Mouse (Mus musculus): ENCODE measurements at regions not wholly inside any gene's neighbourhood (a gene's known extent, or its start where the extent isn't known, plus 50 kb on each side); places are given as distances from the start of the nearest gene placed in this dataset.
A peak's percentile ranks its signal among the peaks of the same experiment; 100 is the strongest.

GRCm38 (mm10) chr9:22979627-22980026 lies 243.2 kb upstream of the Bmper start:
- TF ChIP-seq POLR2A (IDR thresholded peaks at IDR 0.05; ENCODE audit: borderline replicate concordance, insufficient read depth, low read length), result no peak
- no peak for TF ChIP-seq CTCF (IDR thresholded peaks at IDR 0.05; ENCODE audit: borderline replicate concordance, insufficient read depth, low read depth, low read length)
- H3K27me3 ChIP-seq (ENCODE audit: control insufficient read depth, insufficient read depth, low read length), result no peaks in the 10 kb centered on the region
- no peak overlapping the region for H3K4me3 ChIP-seq (replicated peaks; ENCODE audit: insufficient read depth, low read depth, low read length)
- H3K4me1 ChIP-seq (ENCODE audit: control insufficient read depth, insufficient read depth, low read length), result no peaks in the 10 kb centered on the region
- WGBS, result 68% methylated on average over 5 of the region's 5 CpGs
- DNase-seq, result no peak
- H3K27ac ChIP-seq (ENCODE audit: insufficient read depth, low read length), result no peak overlapping the region

- Histone ChIP-seq H3K27ac (ENCODE audit: insufficient read depth, low read length) (no peak overlapping the region), H3K27me3 (ENCODE audit: control insufficient read depth, insufficient read depth, low read length) (no peaks in the 10 kb centered on the region), H3K4me1 (ENCODE audit: control insufficient read depth, insufficient read depth, low read length) (no peaks in the 10 kb centered on the region), H3K4me3 (replicated peaks; ENCODE audit: insufficient read depth, low read depth, low read length) (no peak overlapping the region)
- WGBS, result 82% methylated on average over 6 of the region's 6 CpGs
- no peak for DNase-seq
- TF ChIP-seq POLR2A (IDR thresholded peaks at IDR 0.05; ENCODE audit: borderline replicate concordance, insufficient read depth, low read length) (no peak), CTCF (IDR thresholded peaks at IDR 0.05; ENCODE audit: borderline replicate concordance, insufficient read depth, low read depth, low read length) (no peak)
Observed at GRCm38 (mm10) chr9:22989508-22989907, 233.4 kb upstream of the Bmper start.

DNA sequence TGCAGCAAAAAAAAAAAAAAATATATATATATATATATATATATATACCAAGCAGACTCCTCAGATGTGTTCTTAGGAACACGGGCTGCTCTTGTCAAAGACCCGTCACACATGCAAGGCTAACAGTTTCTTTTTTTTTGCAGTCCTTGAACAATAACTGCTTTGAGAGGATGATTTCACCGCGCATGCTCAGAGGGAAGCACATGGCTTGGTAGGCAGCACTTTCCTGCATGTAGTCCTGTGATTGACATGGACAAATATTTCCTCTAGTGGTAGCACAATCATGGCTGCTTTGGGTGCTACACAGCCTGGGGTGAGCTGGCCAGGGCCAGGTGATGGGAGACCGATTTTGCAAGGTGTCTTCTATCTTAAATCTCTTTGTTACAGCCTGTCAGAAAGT lies 229.3 kb upstream of the Bmper start:
- TF ChIP-seq CTCF (IDR thresholded peaks at IDR 0.05; ENCODE audit: borderline replicate concordance, insufficient read depth, low read depth, low read length), result no peak
- no peak for TF ChIP-seq POLR2A (IDR thresholded peaks at IDR 0.05; ENCODE audit: borderline replicate concordance, insufficient read depth, low read length)
- Histone ChIP-seq H3K4me3 (replicated peaks; ENCODE audit: insufficient read depth, low read depth, low read length) (no peak overlapping the region), H3K27me3 (ENCODE audit: control insufficient read depth, insufficient read depth, low read length) (no peaks in the 10 kb centered on the region; the same call in 1 of the 2 replicates), H3K4me1 (ENCODE audit: control insufficient read depth, insufficient read depth, low read length) (no peaks in the 10 kb centered on the region), H3K27ac (ENCODE audit: insufficient read depth, low read length) (no peak overlapping the region)
- DNase-seq, result no peak
- WGBS, result 68% methylated on average over 5 of the region's 5 CpGs

- no peak overlapping the region for H3K4me3 ChIP-seq (replicated peaks; ENCODE audit: insufficient read depth, low read depth, low read length)
- H3K27me3 ChIP-seq (ENCODE audit: control insufficient read depth, insufficient read depth, low read length), result no peaks in the 10 kb centered on the region; the same call in 1 of the 2 replicates
- no peak overlapping the region for H3K27ac ChIP-seq (ENCODE audit: insufficient read depth, low read length)
- DNase-seq, result no peak
- 81% methylated on average over 9 of the region's 9 CpGs for WGBS
- TF ChIP-seq CTCF (IDR thresholded peaks at IDR 0.05; ENCODE audit: borderline replicate concordance, insufficient read depth, low read depth, low read length), result no peak
- TF ChIP-seq POLR2A (IDR thresholded peaks at IDR 0.05; ENCODE audit: borderline replicate concordance, insufficient read depth, low read length), result no peak
- no peaks in the 10 kb centered on the region for H3K4me1 ChIP-seq (ENCODE audit: control insufficient read depth, insufficient read depth, low read length)
Observed at GRCm38 (mm10) chr9:22995564-22995963, 227.3 kb upstream of the Bmper start.

GRCm38 (mm10) chr9:22998306-22998705 lies 224.6 kb upstream of the Bmper start:
- Histone ChIP-seq H3K27ac (ENCODE audit: insufficient read depth, low read length) (no peak overlapping the region), H3K27me3 (ENCODE audit: control insufficient read depth, insufficient read depth, low read length) (no peaks in the 10 kb centered on the region; the same call in 1 of the 2 replicates), H3K4me3 (replicated peaks; ENCODE audit: insufficient read depth, low read depth, low read length) (no peak overlapping the region), H3K4me1 (ENCODE audit: control insufficient read depth, insufficient read depth, low read length) (no peaks in the 10 kb centered on the region)
- WGBS, result 60% methylated on average over 6 of the region's 6 CpGs
- no peak for TF ChIP-seq CTCF (IDR thresholded peaks at IDR 0.05; ENCODE audit: borderline replicate concordance, insufficient read depth, low read depth, low read length)
- TF ChIP-seq POLR2A (IDR thresholded peaks at IDR 0.05; ENCODE audit: borderline replicate concordance, insufficient read depth, low read length), result no peak
- no peak for DNase-seq

- Histone ChIP-seq H3K27me3 (ENCODE audit: control insufficient read depth, insufficient read depth, low read length) (no peaks in the 10 kb centered on the region; the same call in 1 of the 2 replicates), H3K4me3 (replicated peaks; ENCODE audit: insufficient read depth, low read depth, low read length) (no peak overlapping the region), H3K27ac (ENCODE audit: insufficient read depth, low read length) (no peak overlapping the region), H3K4me1 (ENCODE audit: control insufficient read depth, insufficient read depth, low read length) (no peaks in the 10 kb centered on the region)
- WGBS, result 34% methylated on average over 4 of the region's 4 CpGs
- TF ChIP-seq POLR2A (IDR thresholded peaks at IDR 0.05; ENCODE audit: borderline replicate concordance, insufficient read depth, low read length) (no peak), CTCF (IDR thresholded peaks at IDR 0.05; ENCODE audit: borderline replicate concordance, insufficient read depth, low read depth, low read length) (no peak)
- DNase-seq, result peak in 1 of 2 experiments; percentile 11
Observed at GRCm38 (mm10) chr9:22999181-22999580, 223.7 kb upstream of the Bmper start.

DNA sequence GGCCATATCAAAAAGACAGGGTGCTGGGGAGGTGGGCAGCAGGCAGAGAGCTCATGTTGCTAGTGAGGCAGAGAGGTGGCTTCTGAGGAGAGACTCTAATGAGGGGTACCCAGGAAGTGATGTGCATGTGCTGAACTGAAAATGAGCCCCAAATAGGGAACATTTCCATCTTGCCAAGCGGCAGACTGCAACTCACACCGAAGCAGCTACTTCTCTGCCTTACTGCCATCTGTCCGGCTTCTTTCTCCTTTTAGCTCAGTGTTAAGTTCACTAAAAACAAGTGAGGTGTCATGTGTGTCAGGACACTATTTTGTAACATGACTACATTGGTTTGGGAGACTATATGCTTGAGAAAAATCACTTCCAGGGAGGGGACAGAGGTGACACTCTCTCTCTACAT lies 222.7 kb upstream of the Bmper start:
- no peaks in the 10 kb centered on the region for H3K4me1 ChIP-seq (ENCODE audit: control insufficient read depth, insufficient read depth, low read length)
- WGBS, result 36% methylated on average over 3 of the region's 3 CpGs
- H3K4me3 ChIP-seq (replicated peaks; ENCODE audit: insufficient read depth, low read depth, low read length), result no peak overlapping the region
- no peak for TF ChIP-seq CTCF (IDR thresholded peaks at IDR 0.05; ENCODE audit: borderline replicate concordance, insufficient read depth, low read depth, low read length)
- TF ChIP-seq POLR2A (IDR thresholded peaks at IDR 0.05; ENCODE audit: borderline replicate concordance, insufficient read depth, low read length), result no peak
- no peaks in the 10 kb centered on the region; the same call in 1 of the 2 replicates for H3K27me3 ChIP-seq (ENCODE audit: control insufficient read depth, insufficient read depth, low read length)
- DNase-seq, result no peak
- H3K27ac ChIP-seq (ENCODE audit: insufficient read depth, low read length), result no peak overlapping the region

GRCm38 (mm10) chr9:23003195-23004061 lies 219.4 kb upstream of the Bmper start:
- TF ChIP-seq POLR2A (IDR thresholded peaks at IDR 0.05; ENCODE audit: borderline replicate concordance, insufficient read depth, low read length), result no peak
- no peak for TF ChIP-seq CTCF (IDR thresholded peaks at IDR 0.05; ENCODE audit: borderline replicate concordance, insufficient read depth, low read depth, low read length)
- no peaks in the 10 kb centered on the region for H3K4me1 ChIP-seq (ENCODE audit: control insufficient read depth, insufficient read depth, low read length)
- H3K27ac ChIP-seq (ENCODE audit: insufficient read depth, low read length), result no peak overlapping the region
- H3K27me3 ChIP-seq (ENCODE audit: control insufficient read depth, insufficient read depth, low read length), result no peaks in the 10 kb centered on the region
- H3K4me3 ChIP-seq (replicated peaks; ENCODE audit: insufficient read depth, low read depth, low read length), result no peak overlapping the region
- 86% methylated on average over 14 of the region's 14 CpGs for WGBS
- DNase-seq, result no peak
